Mouse (Mus musculus) kidney, embryonic 15.5 days (tissue): ENCODE data around the gene B4gat1. TPM values are rescaled to one million over a fixed set of nuclear protein-coding genes. Genes with fewer than 3 reads are reported as not detected.
"Not testable (repeated sequence)": the region's sequence is repeated elsewhere in the genome, so short reads cannot be mapped to it uniquely, and the experiment has no call there.

Source experiments
- ATAC-seq: fragments of 200-750 bp; cut with Nextera tagmentation; replicated peaks from 2 replicates; pipeline ENCODE4 v1.8.0; 2017; ENCODE audit warnings: moderate TSS enrichment; ENCODE audit not compliant: low FRiP score
- H3K27ac ChIP-seq: fragments of 300-500 bp; sonication (generic); 2 replicates; pipeline ENCODE4 v1.5.1; 2015; ENCODE audit warnings: mild to moderate bottlenecking, inconsistent platforms
- H3K27me3 ChIP-seq: fragments of 300-500 bp; sonication (generic); 2 replicates; pipeline ENCODE4 v1.6.1; 2015; ENCODE audit warnings: inconsistent platforms
- H3K36me3 ChIP-seq: fragments of 300-500 bp; sonication (generic); 2 replicates; pipeline ENCODE4 v1.6.1; 2015; ENCODE audit warnings: inconsistent platforms
- H3K4me1 ChIP-seq: fragments of 300-500 bp; sonication (generic); 2 replicates; pipeline ENCODE4 v1.6.1; 2015; ENCODE audit warnings: inconsistent platforms
- H3K4me2 ChIP-seq: fragments of 300-500 bp; sonication (generic); 2 replicates; pipeline ENCODE4 v1.6.1; 2015; ENCODE audit warnings: moderate library complexity, mild to moderate bottlenecking, inconsistent platforms
- H3K4me3 ChIP-seq: fragments of 300-500 bp; sonication (generic); replicated peaks from 2 replicates; pipeline ENCODE4 v1.5.1; 2015; ENCODE audit warnings: mild to moderate bottlenecking, inconsistent platforms
- H3K9ac ChIP-seq: fragments of 300-500 bp; sonication (generic); 2 replicates; pipeline ENCODE4 v1.6.1; 2015; ENCODE audit warnings: mild to moderate bottlenecking, inconsistent platforms
- H3K9me3 ChIP-seq: fragments of 300-500 bp; sonication (generic); replicated peaks from 2 replicates; pipeline ENCODE4 v1.6.1; 2016; ENCODE audit warnings: inconsistent platforms
- WGBS: fragments of 180-500 bp; shearing (Covaris S2); methylation state at CpG from one replicate; pipeline ENCODE4 v1.1.7; 2015; ENCODE audit warnings: mixed read lengths; 5-methylcytosine and 5-hydroxymethylcytosine counted together
- polyA plus RNA-seq: library from polyadenylated mRNA; unstranded; fragments of >200 nt; fragmentation: Nextera tagmentation; extraction: Ambion mirVana; gene quantifications from 2 replicates; pipeline ENCODE4 v1.2.1, GENCODE M21; 2015

Gene B4gat1
- polyA plus RNA-seq, result 51.0 and 51.7 TPM in 2 replicates

DNA sequence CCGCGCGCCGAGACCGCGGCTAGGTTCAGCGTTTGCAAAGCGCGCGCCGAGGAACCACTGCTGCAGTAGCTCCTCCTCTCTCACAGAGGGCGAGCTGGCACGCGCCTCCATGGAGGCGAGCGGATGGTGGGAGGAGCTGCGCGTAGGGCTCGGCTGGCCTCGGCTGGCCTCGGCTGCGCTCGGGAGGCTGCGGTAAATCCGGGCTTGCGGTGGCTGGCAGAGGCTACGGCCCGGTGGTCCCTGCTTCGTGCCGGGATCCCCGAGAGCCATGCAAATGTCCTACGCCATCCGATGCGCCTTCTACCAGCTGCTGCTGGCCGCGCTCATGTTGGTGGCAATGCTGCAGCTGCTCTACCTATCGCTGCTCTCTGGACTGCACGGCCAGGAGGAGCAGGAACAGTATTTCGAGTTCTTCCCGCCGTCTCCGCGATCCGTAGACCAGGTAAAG is at the start of gene B4gat1, which contains the start of gene AC124502.3:
Gene B4gat1, plus strand, starts transcription at position 118 of the 448 bp plus-strand sequence.
Gene AC124502.3, plus strand, starts transcription at position 183 of the 448 bp plus-strand sequence.
- peak within 1 kb of the TSS; percentile 86 for H3K27ac ChIP-seq
- H3K4me1 ChIP-seq, result peaks cover 34% of the 10 kb centered on the region
- peak within 1 kb of the TSS; percentile 94 for H3K4me3 ChIP-seq
- WGBS, result under 1% methylated on average over 44 of the region's 44 CpGs
- peaks cover 11% of the 10 kb centered on the region; the same call in 1 of the 2 replicates for H3K36me3 ChIP-seq
- no peaks in the 10 kb centered on the region for H3K27me3 ChIP-seq
- peak within 1 kb of the TSS; percentile 84 for H3K9ac ChIP-seq
- H3K9me3 ChIP-seq, result no peaks in the 10 kb centered on the region
- H3K4me2 ChIP-seq, result peak within 1 kb of the TSS; percentile 88
- peak; percentile 93 for ATAC-seq

DNA sequence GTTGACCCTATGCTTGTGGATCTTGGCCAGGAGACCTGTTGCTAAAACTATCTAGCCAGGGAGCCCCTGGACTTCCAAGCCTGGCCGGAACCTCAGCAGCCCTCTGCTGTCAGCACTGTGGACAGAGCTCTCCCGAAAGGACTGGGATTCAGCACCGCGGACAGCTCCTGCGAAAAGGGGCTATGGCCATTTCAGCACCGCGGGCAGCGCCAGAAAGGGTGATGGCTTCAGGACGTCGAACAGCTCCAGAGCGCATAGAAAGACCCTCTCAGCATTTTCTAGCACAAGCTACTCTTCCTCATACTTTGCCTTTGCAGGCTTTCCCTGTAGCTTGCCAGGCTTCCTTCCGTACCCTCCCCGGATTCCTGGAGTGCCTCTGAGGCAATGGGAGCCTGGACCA is 49.6 kb upstream of the B4gat1 start:
- Histone ChIP-seq H3K4me2 (no peak overlapping the region), H3K36me3 (no peaks in the 10 kb centered on the region), H3K4me1 (peaks cover 3% of the 10 kb centered on the region), H3K27ac (no peak overlapping the region), H3K9ac (no peak overlapping the region), H3K9me3 (no peaks in the 10 kb centered on the region), H3K4me3 (no peak overlapping the region), H3K27me3 (peaks cover 74% of the 10 kb centered on the region)
- ATAC-seq, result 0 out of 2 replicates have a peak, but pooled peaks have one; percentile 56
- WGBS, result 4% methylated on average over 13 of the region's 13 CpGs

DNA sequence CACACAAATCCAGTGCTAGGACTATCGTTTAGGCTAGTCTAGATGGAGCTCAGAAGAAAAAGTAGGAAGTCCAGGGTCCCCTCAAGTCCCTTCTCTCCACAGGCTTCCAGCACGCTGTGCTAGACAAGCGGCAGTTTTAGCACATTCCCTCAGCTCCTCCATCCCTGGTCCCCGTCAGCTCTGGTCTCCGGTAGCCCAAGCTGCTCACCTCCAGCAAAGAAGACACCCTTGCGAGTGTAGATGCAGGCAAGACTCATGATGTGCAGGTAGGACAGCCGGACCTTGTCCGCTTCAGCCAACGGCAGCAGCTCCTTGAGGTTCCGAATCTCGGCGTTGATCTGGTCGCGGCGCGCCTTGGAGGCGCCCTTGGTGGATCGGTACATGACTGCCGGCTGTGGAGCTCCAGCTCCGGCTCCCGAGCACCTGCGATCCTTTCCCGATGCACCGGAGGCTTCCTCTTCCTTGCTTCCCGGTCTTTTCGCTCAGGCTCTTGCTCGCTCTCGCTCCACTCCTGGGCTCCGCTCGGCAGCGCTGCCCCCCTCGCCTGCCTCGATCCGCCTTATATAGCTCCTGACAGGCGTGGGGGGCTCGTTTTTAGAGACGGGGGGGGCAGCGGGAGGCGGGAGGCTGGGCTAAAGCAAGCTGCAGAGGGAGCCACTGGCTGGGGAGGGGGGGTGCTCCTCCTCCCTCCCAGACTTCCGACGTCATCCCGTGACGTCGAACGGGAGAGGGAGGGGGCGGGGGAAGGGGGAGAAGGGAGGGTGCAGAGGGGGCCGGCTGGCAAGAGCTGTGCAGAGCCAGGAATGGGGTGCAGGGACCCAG is 49.0 kb upstream of the B4gat1 start:
- Histone ChIP-seq H3K36me3 (no peaks in the 10 kb centered on the region), H3K9ac (no peak overlapping the region), H3K27me3 (peaks cover 74% of the 10 kb centered on the region), H3K4me3 (no peak overlapping the region), H3K9me3 (no peaks in the 10 kb centered on the region), H3K27ac (no peak overlapping the region), H3K4me1 (peaks cover 3% of the 10 kb centered on the region), H3K4me2 (no peak overlapping the region)
- 18% methylated on average over 47 of the region's 47 CpGs for WGBS
- no peak for ATAC-seq

DNA sequence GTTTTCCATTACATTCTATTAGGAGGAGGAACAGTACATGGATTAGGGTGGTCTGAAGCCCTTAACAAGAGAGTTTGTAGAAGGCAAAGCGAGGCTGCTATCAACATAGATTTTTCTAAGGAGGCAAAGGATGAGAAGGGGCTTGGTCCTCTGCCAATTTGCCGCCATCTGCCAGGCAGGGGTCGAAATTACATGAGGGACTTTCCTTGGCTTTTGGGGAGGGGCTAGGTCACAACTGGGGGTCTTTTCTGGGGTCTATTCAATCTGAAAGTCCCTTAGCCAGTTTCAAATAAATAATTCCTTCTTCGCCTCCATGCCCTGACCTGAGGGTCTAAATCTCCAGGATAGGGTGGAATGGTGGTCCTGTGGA is 48.4 kb upstream of the B4gat1 start, which contains the start of gene Npas4:
Gene Npas4, minus strand, starts transcription at position 61 of the 370 bp plus-strand sequence.
- H3K27ac ChIP-seq, result no peak within 1 kb of the TSS
- no peak within 1 kb of the TSS for H3K9ac ChIP-seq
- H3K9me3 ChIP-seq, result no peaks in the 10 kb centered on the region
- H3K4me3 ChIP-seq, result no peak within 1 kb of the TSS
- 16% methylated on average over 4 of the region's 4 CpGs for WGBS
- peaks cover 3% of the 10 kb centered on the region for H3K4me1 ChIP-seq
- no peak for ATAC-seq
- H3K27me3 ChIP-seq, result peaks cover 73% of the 10 kb centered on the region
- no peaks in the 10 kb centered on the region for H3K36me3 ChIP-seq
- H3K4me2 ChIP-seq, result no peak within 1 kb of the TSS; the same call in 1 of the 2 replicates

DNA sequence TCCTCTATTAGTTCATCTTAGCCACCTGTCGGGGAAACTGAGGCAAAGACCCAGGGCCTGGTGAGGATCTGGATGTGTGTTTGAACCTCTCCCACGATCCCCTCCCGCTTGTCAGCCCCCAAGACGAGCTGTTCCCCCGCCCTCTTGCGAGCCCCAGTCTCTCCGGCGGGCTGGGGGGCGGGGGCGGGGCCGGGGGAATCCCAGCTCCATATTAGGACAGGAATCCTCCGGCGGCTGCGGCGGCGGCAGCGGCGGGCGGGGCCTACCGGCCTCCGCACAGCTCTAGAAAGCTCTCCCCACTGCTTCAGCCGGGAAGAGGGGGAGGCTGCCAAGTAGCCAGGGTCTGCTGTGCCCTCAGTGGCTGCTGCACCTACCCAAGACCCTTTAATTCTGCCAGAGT is 47.9 kb upstream of the B4gat1 start:
- H3K4me3 ChIP-seq, result no peak overlapping the region
- no peaks in the 10 kb centered on the region for H3K36me3 ChIP-seq
- no peak overlapping the region for H3K27ac ChIP-seq
- H3K9ac ChIP-seq, result no peak overlapping the region
- peaks cover 3% of the 10 kb centered on the region for H3K4me1 ChIP-seq
- H3K4me2 ChIP-seq, result no peak overlapping the region; the same call in 1 of the 2 replicates
- no peaks in the 10 kb centered on the region for H3K9me3 ChIP-seq
- ATAC-seq, result no peak
- WGBS, result under 1% methylated on average over 22 of the region's 22 CpGs
- peaks cover 74% of the 10 kb centered on the region for H3K27me3 ChIP-seq

DNA sequence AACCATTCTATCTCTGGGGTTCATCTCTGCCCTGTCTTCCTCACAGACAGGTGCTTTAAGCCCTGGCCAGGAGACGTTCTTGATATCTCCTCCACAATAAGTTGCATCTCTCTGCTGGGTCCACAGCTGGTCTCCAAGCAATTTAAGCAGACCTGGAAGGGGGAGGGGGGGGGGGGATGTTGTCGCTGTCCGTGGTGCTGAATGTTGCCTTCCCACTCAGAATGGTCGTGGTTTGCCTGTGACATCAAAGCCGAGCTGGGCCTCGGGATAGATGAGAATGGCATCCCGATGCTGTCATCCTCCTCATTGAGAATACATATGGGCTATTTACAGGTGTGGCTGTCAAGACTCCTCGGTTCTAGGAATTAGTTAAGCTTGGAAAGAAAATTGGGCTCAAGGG is 46.3 kb upstream of the B4gat1 start:
- Histone ChIP-seq H3K9me3 (no peaks in the 10 kb centered on the region), H3K36me3 (no peaks in the 10 kb centered on the region), H3K9ac (no peak overlapping the region), H3K27me3 (peaks cover 78% of the 10 kb centered on the region), H3K27ac (no peak overlapping the region), H3K4me2 (no peak overlapping the region), H3K4me3 (no peak overlapping the region), H3K4me1 (peaks cover 3% of the 10 kb centered on the region)
- WGBS, result 14% methylated on average over 8 of the region's 8 CpGs
- ATAC-seq, result no peak

DNA sequence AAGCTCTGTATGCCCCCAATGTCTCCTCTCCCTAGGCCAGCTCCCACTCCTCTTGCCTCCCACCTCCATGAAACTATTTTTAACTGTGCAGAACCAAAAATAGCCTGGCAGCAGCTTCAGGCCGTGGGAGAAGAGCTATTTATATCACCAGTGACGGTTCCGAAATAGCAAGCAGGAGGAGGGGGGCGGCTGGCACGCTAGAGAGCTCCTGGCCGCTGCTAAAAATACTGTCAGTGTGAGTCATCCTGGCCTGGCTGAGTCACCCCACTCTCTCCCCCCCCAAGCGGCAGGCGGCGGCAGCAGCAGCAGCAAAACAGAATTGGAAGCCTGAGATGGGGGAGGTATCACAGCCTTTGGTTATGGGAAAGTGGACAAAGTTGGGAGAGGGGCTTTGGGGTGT is 45.7 kb upstream of the B4gat1 start:
- peaks cover 3% of the 10 kb centered on the region for H3K4me1 ChIP-seq
- H3K9ac ChIP-seq, result no peak overlapping the region
- H3K36me3 ChIP-seq, result no peaks in the 10 kb centered on the region
- H3K27me3 ChIP-seq, result peaks cover 78% of the 10 kb centered on the region
- no peak overlapping the region for H3K4me3 ChIP-seq
- no peak overlapping the region for H3K4me2 ChIP-seq
- H3K27ac ChIP-seq, result no peak overlapping the region
- H3K9me3 ChIP-seq, result no peaks in the 10 kb centered on the region
- ATAC-seq, result no peak
- 5% methylated on average over 9 of the region's 9 CpGs for WGBS

DNA sequence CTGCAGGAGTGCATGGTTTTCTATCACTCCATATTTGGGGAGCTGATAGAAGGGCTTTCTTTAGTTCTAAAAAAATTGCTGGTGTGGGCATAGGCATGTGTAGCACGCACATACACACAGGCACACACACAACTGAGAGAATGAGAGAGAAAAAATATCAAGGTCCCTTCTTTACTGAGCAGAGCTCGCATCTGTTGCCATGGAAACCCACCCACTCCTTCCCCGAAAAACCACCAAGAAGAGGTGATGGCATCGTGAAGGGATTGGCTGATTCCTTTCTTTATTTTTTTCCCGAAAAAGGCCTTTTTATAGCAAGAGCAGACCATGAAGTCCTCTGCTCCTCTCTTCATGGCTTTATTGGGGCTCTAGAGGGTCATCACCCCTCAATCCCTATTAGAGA is 44.6 kb upstream of the B4gat1 start:
- Histone ChIP-seq H3K36me3 (no peaks in the 10 kb centered on the region), H3K9me3 (no peaks in the 10 kb centered on the region), H3K4me2 (no peak overlapping the region), H3K27ac (no peak overlapping the region), H3K27me3 (peaks cover 87% of the 10 kb centered on the region), H3K4me1 (peaks cover 3% of the 10 kb centered on the region), H3K9ac (no peak overlapping the region), H3K4me3 (no peak overlapping the region)
- 63% methylated on average over 5 of the region's 5 CpGs for WGBS
- ATAC-seq, result no peak

DNA sequence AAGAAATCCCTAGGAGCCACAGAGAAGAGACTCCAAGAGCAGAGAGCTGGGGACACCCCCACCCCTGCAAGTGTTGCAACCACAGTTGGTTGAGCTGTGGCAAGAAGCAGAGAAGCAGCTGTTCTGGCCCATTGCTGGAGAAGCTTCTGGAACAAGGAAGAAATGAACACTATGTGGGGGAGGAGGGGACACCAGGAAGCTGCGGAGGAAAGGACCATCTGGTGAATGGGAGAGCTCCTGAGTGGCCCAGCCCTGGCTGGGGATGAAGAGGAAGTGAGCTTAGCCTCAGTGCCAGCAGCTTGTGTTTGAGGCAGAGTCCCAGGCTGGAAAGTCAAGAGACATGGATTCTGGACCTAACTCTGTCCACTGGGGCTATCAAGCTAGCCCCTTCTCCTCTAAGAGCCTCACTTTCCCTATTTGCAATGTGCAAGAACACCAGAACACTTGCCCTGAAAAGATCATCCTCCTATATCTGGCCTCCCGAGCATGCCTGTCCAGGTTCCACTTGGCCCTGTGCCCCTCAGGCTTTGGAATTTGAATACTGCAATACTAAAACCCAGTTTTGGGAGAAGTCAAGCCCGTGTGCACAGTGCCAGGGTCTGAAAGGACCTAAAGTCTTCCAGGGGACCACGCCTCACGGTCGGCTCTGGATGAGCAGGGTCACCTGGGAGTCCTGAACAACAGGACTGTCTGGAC is 39.0 kb upstream of the B4gat1 start:
- Histone ChIP-seq H3K27me3 (peaks cover 50% of the 10 kb centered on the region), H3K36me3 (no peaks in the 10 kb centered on the region), H3K4me2 (no peak overlapping the region), H3K4me1 (peaks cover 9% of the 10 kb centered on the region), H3K9ac (no peak overlapping the region), H3K9me3 (no peaks in the 10 kb centered on the region), H3K4me3 (no peak overlapping the region), H3K27ac (no peak overlapping the region)
- ATAC-seq, result no peak
- 72% methylated on average over 6 of the region's 6 CpGs for WGBS

DNA sequence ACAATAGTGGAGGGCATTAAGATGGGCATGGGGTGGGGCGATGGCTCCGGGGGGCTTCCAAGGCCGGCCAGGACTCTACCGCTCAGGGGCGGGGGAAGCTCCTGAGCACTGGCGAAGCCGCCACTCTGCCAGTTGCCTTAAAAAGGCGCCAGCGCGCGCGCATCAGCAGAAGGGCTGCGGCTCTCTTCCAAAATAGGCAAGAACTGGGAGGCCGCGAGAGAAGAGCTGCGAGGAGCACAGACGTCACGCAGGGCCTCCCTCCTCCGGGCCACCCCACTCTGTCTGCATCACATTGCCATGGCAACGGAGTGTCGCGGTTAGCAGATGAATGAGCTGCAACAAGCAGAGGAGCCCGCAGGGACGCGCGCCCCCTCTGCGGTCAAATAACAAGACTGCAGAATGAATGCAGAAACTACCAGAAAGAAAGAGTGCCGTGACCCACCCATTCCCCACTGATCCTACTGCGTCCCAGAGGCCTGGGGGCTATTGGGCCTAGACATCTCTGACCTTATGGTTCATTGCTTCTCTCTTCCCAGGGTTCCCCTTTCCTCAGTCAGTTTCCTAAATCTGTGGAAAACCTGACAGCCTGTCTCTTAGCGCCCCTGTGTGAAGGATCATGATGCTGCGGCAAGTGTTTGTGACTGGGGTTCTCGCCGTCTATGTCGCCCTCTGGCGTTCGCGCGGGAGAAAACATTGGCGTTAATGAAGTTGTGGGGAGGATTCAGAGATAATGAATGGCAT is 36.8 kb upstream of the B4gat1 start:
- Histone ChIP-seq H3K36me3 (no peaks in the 10 kb centered on the region), H3K9me3 (no peaks in the 10 kb centered on the region), H3K27ac (no peak overlapping the region), H3K4me2 (peak overlapping the region; percentile 56), H3K9ac (no peak overlapping the region), H3K4me1 (peaks cover 9% of the 10 kb centered on the region), H3K4me3 (peak overlapping the region; percentile 31), H3K27me3 (peaks cover 32% of the 10 kb centered on the region)
- peak; percentile 82 for ATAC-seq
- under 1% methylated on average over 39 of the region's 39 CpGs for WGBS

DNA sequence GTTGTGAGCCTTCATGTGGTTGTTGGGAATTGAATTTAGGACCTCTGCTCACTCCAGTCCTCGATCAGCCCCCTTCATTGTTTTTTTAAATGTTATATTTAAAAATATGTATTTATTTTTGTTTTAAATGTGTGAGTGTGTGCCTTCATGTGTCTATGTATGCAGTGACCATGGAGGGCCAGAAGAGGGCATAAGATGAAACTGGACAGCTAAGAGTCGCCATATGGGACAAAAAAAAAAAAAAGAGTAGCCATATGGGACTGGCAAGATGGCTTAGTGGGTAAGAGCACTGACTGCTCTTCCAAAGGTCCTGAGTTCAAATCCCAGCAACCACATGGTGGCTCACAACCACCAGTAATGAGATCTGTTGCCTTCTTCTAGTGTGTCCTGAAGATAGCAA is 35.0 kb upstream of the B4gat1 start:
- not testable (repeated sequence) for H3K27ac ChIP-seq, H3K4me3 ChIP-seq, H3K9me3 ChIP-seq, H3K36me3 ChIP-seq, ATAC-seq, H3K4me2 ChIP-seq, H3K9ac ChIP-seq, H3K4me1 ChIP-seq
- WGBS, result 61% methylated on average over 2 of the region's 2 CpGs
- H3K27me3 ChIP-seq, result peaks cover 21% of the 10 kb centered on the region
